Mouse (Mus musculus) left cerebral cortex, postnatal 4 days (tissue): ENCODE measurements around the gene Syn3. TPM values are rescaled to one million over a fixed set of nuclear protein-coding genes. Genes with fewer than 3 reads are reported as not detected.

ENCODE experiments used
- DNase-seq: peaks from one replicate; pipeline ENCODE4 v3.0.0-alpha.2; 2022
- intact Hi-C: fragments of 180-260 bp; cut with DNase I; formaldehyde crosslinking; loops from one replicate; pipeline ENCODE4 v1.15.1; 2025
- total RNA-seq, 2 experiments: library from RNA; stranded (reverse); gene quantifications; 2 replicates each; pipeline ENCODE4 v1.2.3; 2021

Gene Syn3
- total RNA-seq, 2 experiments from 2014 or later: 82.2 to 85.4 TPM

DNA sequence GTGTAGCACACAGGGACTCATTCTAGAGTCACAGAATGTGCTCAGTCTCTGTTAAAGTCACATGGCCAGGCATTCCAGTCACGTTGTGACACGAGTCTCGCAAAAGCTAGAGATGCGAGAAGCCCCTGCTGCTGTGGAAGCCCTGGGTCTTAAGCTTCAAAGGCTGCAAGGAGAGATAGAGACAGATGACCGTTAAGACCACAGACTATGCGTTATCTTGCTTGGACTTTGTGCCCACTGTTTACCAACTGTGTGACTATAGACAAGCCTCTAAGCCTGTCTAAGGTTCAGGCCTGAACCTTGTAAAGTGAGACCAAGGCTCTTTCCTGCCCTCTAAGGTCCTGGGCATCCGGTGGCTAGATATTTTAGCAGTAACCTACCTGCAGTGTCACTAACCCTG, 156.0 kb downstream of the Syn3 start:
- intact Hi-C loops: no loop called here
- DNase-seq: no peak

DNA sequence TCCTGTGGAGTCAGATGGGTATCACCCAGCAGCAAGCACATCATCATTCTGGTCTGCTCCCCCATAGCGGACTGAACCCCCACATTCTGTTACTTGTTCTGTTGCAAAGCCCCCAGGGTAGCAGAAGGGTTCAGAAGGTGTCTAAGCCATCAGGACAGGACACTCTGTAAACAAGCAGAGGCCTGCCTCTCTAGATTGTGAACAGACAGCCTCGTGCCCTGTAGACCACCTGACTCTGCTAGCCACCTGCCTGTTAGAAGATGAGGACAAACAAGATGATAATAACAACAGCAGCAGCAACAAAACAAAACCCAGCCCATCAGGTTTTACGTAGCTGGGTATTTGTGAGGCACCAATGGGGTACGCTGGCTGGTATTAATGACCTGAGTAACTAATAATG, 156.5 kb downstream of the Syn3 start:
- intact Hi-C loops: no loop called here
- DNase-seq: no peak

DNA sequence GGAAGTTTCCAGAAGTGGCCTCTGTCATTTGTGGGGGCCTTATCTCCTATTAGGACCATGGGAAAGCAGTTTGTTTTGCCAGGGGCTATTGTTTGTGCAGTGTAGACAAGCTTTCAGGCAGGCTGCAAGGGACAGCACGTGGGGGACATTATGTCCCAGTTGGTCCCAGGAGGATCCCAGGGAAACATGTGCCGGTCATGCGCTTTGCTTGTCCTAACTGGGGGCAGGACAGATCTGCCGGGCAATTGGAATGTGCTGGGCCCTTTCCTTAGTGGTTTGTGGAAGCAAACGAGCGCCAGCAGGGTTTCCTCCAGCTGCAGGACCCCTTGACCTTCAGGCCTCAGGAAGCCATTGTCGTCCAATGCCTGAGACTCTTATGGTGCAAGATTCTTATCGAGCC, 157.1 kb downstream of the Syn3 start:
- intact Hi-C loops: no loop called here
- DNase-seq: no peak

DNA sequence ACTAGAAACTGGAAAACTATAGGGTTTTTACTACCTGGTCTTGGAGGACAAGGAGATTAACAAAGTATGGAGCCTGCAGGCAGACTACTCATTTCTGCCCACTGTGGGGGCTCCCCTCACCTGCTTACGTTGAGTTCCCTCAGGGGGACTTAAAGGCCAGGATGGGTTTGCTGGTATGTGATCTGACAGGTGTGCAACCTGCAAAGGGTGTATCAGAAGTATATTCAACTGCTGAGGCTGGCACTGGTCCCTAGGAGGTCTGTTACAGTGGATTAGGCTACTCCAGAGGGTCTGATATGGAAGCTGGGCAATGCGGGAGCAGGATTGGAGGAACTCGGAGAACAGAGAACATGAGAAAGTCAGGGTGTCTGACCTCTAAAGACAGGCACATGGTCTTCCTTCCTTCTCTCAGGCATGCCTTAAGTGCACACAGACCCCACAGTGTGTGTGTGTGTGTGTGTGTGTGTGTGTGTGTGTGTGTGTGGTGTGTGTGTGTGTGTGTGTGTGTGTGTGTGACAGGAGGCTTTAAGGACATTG, 157.6 kb downstream of the Syn3 start:
- no peak for DNase-seq
- intact Hi-C loops: no loop called here

DNA sequence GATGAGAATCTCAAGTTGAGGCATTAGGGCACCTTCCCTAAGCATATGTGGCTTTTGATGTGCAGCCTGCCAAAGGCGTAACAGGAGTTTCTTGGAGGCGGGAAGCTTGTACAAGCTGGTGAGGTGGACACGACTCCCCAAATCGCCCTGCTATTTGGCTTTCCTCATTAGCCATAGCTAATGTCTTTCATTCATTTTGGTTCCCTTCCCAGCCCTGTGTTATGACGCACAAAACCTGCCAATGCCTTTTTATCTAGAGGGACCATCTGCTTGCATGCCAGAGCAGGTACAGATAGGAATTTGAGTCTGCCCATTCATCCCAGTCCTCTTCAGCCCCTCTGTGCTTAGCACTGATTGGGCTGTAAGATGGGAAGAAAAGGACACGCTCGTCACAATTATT, 158.3 kb downstream of the Syn3 start:
- DNase-seq: no peak
- intact Hi-C loops: no loop called here

DNA sequence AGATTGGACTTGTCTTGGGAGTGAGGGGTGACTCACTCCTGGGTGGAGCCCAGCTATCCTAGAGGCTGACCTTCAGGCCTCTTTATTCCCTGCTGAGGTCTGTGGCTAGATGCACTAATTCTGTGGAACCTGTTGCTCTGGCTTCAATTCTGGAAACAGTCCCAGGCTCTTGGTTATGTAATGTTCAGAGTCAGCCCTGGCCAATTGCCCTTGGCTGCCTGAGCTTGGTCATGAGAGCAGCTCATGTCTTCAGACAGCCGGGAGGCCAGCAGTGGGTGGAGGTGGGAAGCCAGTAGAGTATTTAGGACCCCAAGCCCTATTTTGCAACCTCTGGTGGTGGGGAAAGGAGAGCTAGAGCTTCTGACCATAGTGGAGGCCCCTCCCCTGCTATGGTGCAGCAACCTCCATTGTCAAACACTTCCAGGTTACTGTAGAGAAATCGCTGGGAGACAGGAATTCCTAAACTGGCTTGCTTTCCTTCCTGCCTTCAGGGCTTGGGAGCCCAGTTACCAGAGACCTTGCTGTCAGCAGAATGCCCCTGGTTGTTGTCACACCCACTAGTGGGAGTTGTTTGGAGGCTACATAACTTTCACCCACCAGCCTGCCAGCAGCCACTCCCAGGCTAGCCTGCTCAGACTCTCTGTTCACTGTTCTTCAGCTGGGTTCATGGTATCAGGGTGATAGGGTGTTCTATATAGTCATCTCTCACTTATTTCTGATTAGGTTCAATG, 158.9 kb downstream of the Syn3 start:
- DNase-seq: peak; percentile 73
- intact Hi-C loops: no loop called here

DNA sequence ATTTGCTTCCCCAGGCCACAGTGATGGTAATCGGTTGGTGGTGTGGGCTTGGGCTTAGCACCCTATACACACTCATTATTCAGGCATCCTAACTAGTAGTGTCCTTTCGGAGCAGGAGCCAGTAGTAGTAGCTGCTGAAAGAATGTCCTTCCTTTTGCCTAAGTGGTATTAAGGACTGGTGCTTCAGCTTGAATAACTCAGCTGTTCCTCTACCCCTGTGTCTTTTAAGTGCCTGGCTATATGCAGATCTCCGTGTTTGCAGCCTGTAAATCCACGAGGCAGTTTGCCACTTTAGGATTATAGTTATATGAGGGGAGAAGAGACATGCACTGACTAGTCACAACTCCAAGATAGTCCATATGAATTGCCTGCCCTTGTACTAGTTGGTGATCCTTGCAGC, 159.6 kb downstream of the Syn3 start:
- no peak for DNase-seq
- intact Hi-C loops: no loop called here

DNA sequence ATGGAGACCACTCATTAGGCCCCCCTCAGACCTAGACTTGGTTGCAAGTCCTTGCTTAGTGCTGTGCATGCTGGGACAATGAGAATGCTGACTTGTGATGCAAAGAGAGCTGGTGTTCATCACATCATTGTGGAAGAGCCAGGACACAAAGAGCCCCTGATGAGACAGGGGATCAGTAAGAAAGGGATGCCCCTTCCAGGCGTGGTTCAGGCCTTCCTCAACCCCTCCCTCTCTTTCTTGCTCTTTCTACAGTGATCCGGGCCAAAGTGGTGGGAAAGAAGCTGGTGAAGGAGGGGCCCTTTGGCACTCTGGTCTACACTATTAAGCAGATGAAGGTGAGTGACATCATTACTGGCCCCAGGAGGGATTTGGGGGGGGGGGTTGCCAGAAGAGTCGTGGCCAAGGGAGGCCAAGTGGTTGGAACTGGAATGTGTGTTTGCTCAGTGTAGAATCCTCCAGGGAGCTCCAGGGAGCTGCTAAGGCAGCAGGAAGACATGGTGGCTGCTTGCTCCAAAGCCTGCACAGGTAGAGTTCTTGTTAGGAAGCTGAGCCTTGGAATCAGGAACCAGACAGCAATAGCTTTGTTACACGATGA, 160.5 kb downstream of the Syn3 start:
- intact Hi-C loops: no loop called here
- DNase-seq: no peak

DNA sequence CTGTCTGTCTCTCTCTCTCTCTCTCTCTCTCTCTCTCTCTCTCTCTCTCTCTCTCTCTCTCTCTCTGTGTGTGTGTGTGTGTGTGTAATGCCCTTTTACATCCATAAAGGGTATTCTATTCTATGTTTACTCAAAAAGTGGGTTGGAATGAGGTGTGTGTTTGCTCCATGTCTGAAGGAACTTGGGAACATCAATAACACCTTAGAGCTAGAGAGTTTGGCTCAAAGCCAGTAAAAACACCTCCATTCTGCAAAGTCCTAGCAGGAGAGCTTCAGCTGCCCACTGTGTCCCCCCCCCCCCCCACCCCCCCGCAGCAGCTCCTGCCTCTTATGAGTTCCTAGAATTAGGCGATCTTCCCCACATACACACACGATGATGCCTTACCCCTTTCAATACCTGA, 161.5 kb downstream of the Syn3 start:
- intact Hi-C loops: no loop called here
- no peak for DNase-seq

DNA sequence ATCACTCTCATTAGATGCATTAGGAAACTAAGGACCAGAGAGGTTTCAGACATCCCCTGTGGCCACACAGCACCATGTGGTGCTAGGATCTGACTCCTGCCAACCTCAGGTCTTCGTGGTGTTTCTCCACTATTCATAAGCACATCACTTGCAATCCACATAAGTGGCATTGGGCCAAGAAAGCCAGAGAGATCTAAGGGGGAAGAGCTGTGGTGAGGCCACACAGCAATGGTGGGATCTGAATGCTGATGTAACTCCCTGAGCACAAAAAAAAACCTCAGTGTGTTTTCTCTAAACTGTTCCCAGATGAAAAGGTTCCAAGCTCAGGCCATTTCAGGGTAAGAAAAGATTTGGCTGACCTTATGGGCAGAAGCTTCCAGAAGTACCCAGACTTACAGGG, 162.2 kb downstream of the Syn3 start:
- intact Hi-C loops: no loop called here
- no peak for DNase-seq

DNA sequence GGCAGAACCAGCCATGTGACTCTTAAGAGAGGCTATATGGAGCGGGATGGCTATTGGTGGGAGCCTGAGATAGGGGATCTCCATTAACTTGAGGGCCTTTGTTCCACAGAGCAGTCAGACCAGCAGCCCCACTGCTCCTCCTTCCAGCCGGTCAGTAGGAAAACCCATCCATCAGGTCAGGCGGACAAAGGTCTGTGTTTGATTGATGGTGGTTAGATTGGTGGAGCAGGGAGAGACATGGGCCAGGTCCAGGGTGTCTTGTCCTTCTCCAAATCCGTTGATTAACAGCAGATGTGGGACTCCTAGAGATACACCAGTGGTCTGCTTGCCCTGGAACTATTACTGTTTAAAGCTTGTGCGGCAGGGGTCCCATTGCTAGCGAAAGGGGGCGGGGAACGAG, 164.1 kb downstream of the Syn3 start:
- no peak for DNase-seq
- intact Hi-C loops: no loop called here

DNA sequence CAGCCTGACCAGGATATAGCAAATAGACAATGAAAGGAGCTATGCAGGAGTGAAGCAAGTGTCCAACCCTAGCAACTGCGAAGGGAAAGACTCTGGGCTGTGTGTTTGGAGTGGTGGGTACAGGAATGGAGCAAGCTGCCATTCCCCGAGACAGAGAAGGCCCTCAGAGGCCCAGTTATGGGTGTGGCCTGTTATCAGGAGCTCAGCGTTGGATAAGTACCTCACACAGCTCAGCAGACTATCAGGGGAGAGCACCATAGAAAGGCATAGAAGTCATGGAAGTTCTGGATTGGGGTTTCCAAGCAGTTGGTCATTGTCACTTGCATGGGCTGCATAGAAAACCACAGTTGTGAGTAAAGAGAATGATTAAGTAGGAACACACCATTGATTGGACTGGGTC, 165.8 kb downstream of the Syn3 start:
- no peak for DNase-seq
- intact Hi-C loops: no loop called here

DNA sequence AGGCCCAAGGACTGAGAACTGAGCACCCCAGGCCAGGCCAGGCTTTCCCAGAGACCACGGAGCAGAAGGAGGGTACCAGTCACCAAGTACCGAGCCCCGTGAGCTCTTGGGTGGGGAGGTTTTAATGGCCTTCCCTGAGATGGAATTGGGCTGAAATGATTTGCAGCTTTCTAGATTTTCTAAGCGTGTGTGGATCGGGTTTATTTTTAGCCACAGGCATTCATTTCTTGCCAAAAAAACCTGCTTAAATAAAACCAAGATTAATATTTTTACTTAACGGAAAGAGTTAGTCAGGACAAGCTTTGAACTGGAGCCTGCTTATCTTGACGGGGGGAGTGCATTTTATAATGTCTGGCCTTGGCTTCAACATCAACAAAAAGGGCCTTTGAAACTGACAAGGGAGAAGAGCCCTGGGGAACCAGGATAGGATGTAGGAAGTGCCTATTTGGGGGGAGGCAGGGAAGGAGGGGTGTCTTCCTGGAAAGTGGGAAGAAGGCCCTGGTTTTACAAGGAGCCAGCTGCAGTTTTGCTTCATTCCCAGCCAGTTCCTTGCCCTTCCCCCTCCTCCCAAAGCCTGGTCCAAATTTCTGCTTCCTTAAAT, 166.9 kb downstream of the Syn3 start:
- intact Hi-C loops: no loop called here
- no peak for DNase-seq

DNA sequence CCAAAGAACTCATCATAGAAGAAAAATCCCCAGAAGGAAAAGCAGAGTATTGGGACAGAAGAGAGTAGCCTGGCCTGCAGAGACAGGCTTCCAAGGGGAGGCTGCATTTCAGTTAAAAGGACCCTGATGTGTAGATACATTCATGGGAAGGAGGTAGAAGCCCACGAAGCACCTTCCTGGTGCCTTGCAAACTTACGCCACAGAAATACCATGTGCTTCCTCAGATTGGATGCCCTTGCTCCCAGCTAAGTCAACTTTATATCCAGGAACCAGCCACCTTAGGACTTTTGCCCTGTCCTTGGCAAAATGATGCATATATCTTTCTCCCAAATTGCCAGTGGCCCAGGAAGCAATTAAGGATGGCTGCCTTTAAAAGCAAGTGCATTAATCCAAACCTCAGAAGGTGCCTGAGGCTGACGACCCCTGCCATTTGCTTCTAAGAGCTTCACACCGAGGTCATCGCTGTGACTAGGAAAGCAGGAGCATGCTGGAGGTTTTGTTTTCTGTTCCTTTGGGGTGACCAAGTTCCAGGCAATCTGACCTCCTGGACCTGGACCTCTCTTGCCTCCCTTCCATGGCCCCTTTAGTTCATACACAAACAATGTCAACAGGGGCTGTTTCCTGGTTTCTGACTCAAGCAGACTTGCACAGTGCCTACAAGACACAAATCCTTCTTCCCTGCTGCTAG, 167.6 kb downstream of the Syn3 start:
- intact Hi-C loops: no loop called here

DNA sequence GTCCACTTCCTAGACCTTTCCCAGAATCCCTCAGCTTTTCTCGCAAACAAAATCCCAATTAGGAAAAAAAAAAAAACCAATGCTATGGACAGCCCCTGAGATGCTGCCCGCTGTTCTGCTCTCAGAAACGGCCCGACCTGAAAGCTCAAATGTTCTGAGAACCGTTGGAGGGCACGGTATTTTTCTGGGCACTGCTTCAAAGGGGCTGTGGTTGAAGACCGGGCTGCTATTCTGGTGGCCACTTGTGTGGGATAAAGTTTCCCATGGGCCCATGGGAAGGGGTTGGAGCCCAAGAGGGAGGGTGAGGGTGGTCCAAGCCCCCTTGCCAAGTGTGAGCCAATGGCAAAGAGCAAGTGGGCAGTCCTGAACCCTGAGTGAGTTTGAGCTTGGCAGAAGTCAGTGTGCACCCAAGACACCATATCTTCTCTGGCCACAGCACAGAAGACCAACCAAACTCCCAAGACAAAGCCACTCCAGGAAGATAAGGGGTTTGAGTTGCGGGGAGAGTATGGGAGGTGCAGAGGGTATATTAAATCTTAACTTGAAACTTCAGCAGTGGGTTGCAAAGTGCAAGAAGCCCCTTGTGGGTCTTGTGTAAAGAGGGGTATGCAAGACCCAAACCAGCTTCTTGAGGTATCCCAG, 169.3 kb downstream of the Syn3 start:
- intact Hi-C loops: no loop called here
- no peak for DNase-seq

More for the DNA sequence above, 167.6 kb downstream of the Syn3 start:
- DNase-seq: no peak

DNA sequence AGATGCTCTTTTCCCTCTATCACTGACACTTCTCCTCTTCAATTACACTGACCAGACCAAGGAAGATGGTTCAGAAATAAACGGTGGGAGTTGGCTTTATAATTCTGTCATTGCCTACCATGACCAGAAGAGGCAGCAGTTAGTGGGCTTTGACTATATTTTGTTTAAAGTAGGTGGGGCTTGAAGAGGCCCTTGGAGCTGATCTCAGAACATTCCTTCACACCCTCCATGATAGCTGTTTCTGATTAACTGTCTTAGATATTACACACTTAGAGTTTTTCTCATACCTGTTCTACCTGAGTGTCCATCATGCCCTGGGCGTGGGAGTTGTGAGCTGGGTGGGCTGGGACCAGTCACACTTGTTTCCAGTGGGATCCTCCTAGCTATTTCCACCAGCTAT, 170.0 kb downstream of the Syn3 start:
- intact Hi-C loops: no loop called here

DNA sequence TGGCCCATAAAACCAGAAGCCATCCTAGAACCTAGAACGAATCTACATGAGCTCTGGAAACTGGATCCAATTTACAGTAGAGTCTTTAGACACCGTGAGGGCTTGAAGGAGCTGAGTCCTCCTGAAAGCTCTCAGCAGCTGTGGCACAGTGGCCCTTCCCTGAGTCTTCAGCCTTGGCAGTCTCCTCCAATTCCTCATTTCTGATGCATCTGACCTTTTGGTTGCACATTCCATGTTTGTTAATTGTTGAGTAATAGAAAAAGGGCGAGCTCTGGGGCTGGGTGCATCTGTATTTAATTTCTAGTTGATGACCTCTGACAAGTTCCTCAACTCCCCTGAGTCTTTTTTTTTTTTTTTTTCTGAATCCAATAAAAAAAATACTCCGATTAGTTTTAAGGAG, 170.6 kb downstream of the Syn3 start:
- no peak for DNase-seq
- intact Hi-C loops: no loop called here

More for the DNA sequence above, 170.0 kb downstream of the Syn3 start:
- DNase-seq: no peak

DNA sequence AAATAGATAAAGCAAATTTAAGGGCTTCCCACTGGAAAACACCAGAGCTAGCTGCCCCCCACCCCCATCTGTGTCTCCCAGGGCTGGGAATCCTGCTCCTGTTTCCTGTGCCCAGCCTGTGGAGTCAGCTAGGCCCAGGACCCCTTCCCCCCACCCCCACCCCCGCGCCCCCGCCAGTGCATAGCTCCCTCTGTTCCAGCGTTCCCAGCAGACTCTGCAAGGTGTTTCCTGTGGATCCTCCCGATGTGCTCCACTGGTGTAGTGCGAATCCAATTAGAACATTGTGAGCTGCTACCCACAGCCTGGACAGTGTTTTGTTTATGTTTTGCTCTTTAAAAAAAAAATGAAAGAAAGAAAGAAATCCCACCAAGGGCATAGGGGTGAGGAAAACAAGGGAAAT, 173.4 kb downstream of the Syn3 start:
- intact Hi-C loops: no loop called here
- no peak for DNase-seq

DNA sequence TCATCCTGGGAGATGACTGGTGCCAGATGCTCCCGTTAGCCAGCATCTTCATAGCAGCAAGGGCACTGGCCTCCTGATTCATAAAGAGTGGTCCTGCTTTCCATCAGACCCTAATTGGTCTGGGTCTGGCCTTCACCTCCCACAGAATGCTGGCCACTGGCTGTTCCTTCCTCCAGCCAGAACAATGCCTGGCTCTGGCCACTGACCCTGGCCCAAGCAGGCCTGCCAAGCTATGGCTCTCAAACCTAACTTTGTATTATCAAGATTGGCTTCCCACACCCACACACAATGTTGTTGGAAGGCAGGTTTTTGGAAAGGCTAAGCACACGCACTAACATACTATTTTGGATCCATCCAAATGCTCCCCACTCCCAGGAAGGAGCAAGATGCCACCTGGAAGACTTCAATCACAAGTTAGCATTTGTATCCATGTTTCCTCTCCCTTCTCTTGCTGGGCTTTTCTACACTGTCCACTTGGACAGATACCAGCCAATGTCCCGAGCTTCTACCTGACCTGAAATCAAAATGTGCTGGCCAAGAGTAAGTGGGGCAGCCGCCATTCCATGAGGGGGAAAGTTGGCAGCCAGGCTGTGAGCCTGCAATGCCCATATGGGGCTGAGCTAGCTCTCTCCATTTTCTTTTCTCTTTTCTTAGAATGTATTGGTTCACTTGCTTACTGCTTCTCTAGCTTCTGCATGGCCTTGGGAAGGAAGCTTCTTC, 175.3 kb downstream of the Syn3 start:
- intact Hi-C loops: no loop called here

DNA sequence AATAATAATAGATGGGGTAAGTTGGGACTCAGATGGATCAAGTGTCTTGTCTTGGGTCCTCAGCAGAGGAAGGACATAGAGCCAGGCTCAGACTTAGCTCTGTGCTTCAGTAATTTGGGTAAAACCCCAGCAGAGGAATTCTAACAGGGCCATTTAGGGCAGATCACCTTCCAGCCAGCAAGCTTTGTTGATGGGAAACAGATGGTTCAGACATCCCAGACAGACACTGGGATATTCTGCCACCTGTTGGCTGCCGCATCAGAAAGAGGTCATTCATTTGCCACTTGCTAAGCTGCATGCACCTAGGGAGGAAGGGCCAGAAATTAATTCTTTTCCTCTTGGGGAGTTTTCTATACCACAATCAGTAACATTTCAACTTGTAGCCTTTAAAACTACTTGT, 176.7 kb downstream of the Syn3 start:
- no peak for DNase-seq
- intact Hi-C loops: no loop called here

More for the DNA sequence above, 175.3 kb downstream of the Syn3 start:
- no peak for DNase-seq
